Mouse (Mus musculus) megakaryocyte, embryonic 14.5 days (primary cell): ENCODE measurements at regions not wholly inside any gene's neighbourhood (a gene's known extent, or its start where the extent isn't known, plus 50 kb on each side); places are given as distances from the start of the nearest gene placed in this dataset.

Experiments
- FLI1 ChIP-seq: IDR thresholded peaks from 2 replicates; pipeline ENCODE4 v1.6.1; 2012; ENCODE audit warnings: low read length, inconsistent platforms, mixed read lengths
- GATA1 ChIP-seq: IDR thresholded peaks from 3 replicates; pipeline ENCODE4 v1.6.1; 2012; ENCODE audit warnings: mixed read lengths, low read length, inconsistent platforms, borderline replicate concordance

- TF ChIP-seq GATA1: no peak
- TF ChIP-seq FLI1: no peak
Observed at GRCm38 (mm10) chr5:101024796-101025195, 179.3 kb downstream of the Gpat3 start.
